Mouse (Mus musculus): ENCODE measurements around the gene Aftph.

Aftph gene

GRCm38 (mm10) chr11:20723572-20723971 is 17.8 kb downstream of the Aftph start:
- no peak for DNase-seq

GRCm38 (mm10) chr11:20712068-20712671 is 29.2 kb downstream of the Aftph start:
- DNase-seq = no peak

- DNase-seq = peak; percentile 64
Measured at GRCm38 (mm10) chr11:20691000-20691399, 50.4 kb downstream of the Aftph start.

GRCm38 (mm10) chr11:20681679-20682078 is 59.7 kb downstream of the Aftph start:
- no peak for DNase-seq

GRCm38 (mm10) chr11:20680781-20681180 is 60.6 kb downstream of the Aftph start:
- no peak for DNase-seq

GRCm38 (mm10) chr11:20679396-20679795 is 62.0 kb downstream of the Aftph start:
- DNase-seq = no peak

GRCm38 (mm10) chr11:20672513-20672912 is 68.9 kb downstream of the Aftph start:
- no peak for DNase-seq

GRCm38 (mm10) chr11:20671789-20672392 is 69.5 kb downstream of the Aftph start:
- DNase-seq = no peak

GRCm38 (mm10) chr11:20664878-20665277 is 76.5 kb downstream of the Aftph start:
- no peak for DNase-seq

GRCm38 (mm10) chr11:20663580-20664198 is 77.7 kb downstream of the Aftph start:
- DNase-seq = no peak

- DNase-seq = no peak
Measured at GRCm38 (mm10) chr11:20662811-20663210, 78.6 kb downstream of the Aftph start.

GRCm38 (mm10) chr11:20661652-20662051 is 79.7 kb downstream of the Aftph start:
- DNase-seq = no peak

- no peak for DNase-seq
Measured at GRCm38 (mm10) chr11:20660111-20661097, 81.0 kb downstream of the Aftph start.

- no peak for DNase-seq
Measured at GRCm38 (mm10) chr11:20659094-20659493, 82.3 kb downstream of the Aftph start.

GRCm38 (mm10) chr11:20656711-20657057 is 84.7 kb downstream of the Aftph start:
- DNase-seq = no peak

GRCm38 (mm10) chr11:20655795-20656710 is 85.3 kb downstream of the Aftph start:
- peak; percentile 76 for DNase-seq

GRCm38 (mm10) chr11:20651166-20651565 is 90.2 kb downstream of the Aftph start:
- DNase-seq = no peak

GRCm38 (mm10) chr11:20650006-20650639 is 91.3 kb downstream of the Aftph start:
- DNase-seq = no peak

- no peak for DNase-seq
Measured at GRCm38 (mm10) chr11:20649477-20649876, 91.9 kb downstream of the Aftph start.

- DNase-seq = no peak
Measured at GRCm38 (mm10) chr11:20647902-20648625, 93.3 kb downstream of the Aftph start.

Data from right cerebral cortex, adult 18-20 months (tissue).